Mouse (Mus musculus) embryonic fibroblast, embryonic 13.5 days (primary cell): ENCODE measurements around the gene Iars.

Source experiments
- CTCF ChIP-seq: IDR thresholded peaks from 2 replicates; pipeline ENCODE4 v1.5.1; 2011; ENCODE audit warnings: mild to moderate bottlenecking, control low read depth, low read length, moderate library complexity, borderline replicate concordance; ENCODE audit not compliant: insufficient read depth
- POLR2A ChIP-seq: IDR thresholded peaks from 2 replicates; pipeline ENCODE4 v1.6.1; 2011; ENCODE audit warnings: low read depth, mild to moderate bottlenecking, control low read depth, low read length, moderate library complexity

GRCm38 (mm10) chr13:49651136-49651535 is 30.8 kb upstream of the Iars start:
- no peak for TF ChIP-seq CTCF
- no peak for TF ChIP-seq POLR2A
